Mouse (Mus musculus) cerebral cortex, adult 2 months (tissue): ENCODE measurements around the gene Klhl31.

ENCODE experiments used
- WGBS: fragments of 180-500 bp; shearing (Covaris S2); methylation state at CpG from one replicate; pipeline ENCODE4 v1.1.7; 2018; 5-methylcytosine and 5-hydroxymethylcytosine counted together

Klhl31 gene

DNA sequence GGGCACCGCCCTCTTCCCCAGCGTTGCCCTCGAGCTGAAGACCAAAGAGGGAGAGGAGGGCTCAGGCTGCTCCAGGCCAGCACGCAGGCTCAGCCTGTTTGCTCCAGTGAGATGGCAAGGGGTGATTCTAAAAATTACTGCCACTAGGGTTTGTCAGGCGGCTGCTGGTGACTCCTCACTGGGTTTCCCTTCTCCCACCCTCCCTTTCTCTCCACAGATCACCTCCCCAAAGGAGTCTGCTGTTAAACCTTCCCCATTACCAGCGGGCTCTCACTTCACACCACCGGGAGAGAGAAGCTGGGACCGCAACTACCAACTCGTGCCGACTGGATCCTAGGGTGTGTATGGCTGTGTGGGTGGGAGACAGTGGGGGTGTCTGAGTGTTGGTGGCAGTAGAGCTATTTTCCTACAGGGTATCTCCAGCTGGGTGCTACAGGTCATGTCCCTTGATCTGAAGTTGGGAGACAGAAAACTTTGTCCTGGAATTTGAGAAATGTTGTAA is at the start of gene Klhl31:
TSS of gene Klhl31 (plus strand) at position 51 of the 502 bp plus-strand sequence.
- WGBS: 45% methylated on average over 10 of the region's 10 CpGs

DNA sequence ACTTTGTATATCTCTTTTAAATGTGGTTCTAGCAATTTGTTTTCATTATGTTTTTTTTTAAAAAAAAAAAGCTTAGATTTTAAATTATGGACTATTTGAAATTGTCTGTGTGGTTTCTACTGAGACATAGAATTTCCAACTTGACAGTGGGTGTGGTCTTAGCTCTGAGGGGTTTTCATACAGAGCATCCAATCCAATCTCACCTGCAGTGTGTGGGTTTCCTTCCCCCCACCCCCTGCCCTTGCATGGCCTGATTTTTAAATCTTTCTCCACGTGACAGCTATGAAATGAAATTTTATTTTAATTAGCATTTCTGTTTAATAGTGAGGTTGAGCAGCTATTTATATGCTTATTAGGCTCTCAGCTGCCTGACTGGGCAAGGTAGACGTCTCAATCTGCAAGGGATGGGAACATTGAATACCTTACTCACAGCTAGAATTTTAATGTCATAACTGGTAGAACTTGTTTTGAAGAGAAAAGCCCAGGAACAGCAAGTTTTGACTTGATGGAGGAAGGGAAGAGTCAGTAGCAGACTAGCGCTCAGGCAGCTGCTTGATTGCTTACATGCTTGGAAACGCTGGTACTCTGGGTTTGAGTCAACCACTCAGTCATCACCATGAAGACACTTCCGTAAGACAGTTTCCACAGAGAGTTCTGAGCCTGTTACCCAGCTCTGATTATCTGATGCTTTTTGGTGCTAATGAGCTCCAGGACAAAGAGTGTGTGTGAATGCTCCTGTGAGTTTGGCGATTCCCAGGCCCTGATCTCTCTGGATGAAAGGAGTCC is 49.3 kb upstream of the Klhl31 start:
- 57% methylated on average over 6 of the region's 6 CpGs for WGBS

DNA sequence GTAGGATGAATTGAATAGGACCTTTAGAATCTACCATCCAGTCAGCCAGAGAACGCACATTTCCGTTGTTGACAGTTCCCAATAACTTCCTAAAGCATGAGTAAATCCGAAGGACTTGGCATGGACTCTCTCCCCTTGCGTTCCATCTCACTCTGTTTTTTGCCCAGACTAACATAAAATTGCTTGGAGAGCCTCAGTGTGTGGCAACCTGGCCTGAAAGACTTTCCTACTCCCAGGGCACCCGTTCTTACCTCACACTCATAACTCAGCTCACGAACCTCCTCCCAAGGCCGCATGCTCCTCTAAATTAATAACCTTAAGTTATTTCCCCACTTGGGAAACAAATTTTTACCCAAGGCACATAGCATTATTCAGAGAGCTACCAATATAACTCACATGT is 48.7 kb upstream of the Klhl31 start:
- WGBS: 74% methylated on average over 7 of the region's 7 CpGs

DNA sequence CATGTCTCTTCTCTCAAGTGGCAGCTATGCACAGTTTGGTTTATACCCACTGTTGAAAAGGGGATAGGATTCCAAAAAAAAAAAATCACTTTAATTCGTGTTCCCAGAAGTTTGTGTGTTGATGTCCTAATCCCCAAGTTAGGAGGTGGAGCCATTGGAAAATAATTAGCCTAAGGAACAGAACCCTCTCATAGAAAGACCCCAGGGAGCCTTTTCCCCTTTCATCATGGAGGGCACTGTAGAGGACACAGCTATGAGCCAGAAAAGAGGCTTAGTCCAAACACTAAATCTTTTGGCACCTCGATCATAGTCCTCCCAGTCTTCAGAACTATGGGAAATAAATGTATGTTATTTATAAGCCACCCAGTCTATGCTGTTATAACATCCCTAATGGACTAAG is 46.8 kb upstream of the Klhl31 start:
- 57% methylated on average over 2 of the region's 2 CpGs for WGBS

DNA sequence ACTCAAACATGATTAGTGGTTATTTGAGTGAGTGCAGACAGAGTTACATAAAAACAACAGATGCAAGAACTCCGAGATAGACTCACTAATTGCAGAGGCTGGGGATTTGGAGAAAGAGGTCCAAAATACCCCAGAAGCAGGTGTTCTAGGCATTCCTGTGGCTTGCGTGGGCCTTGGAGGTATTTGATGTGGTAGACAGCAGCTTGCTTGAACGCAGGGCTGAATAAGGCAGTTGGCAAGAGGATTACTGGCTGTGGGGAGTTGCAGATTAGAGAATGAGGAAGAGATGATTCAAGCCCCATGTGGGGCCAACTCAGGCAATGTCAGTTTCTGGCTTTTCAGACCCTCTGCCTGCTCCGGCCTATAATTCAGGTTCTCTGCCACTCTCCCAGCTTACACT is 43.9 kb upstream of the Klhl31 start:
- WGBS: 65% methylated on average over 4 of the region's 4 CpGs

DNA sequence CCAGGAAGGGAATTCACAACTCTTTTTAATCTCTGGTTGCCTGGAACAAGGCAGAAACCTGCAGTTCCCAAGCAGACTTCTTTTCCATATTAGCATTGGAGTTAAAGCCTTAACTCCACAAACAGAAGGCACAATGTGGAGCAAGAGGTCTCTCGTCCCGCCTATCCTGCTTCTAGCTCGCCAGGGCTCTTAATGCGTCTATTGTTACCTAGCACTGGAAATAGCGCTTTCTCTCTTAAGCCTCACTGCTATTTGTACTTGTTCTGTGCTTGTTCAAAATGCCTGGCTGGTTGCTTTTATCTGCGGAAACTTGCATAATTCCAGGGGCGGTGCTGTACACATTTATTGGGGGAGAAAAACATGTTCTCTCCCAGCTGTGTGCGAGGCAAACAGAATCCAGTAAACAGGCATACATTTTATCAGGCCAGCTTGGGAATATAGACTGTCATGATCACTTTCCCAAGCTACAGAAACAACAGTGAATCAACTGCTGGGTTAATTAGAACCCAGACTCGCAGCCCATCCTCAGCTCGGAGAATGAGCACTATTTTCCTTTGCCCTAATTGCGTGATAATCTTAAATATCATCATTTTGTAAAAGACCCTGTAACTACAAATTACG is 41.2 kb upstream of the Klhl31 start:
- WGBS: 17% methylated on average over 12 of the region's 12 CpGs

DNA sequence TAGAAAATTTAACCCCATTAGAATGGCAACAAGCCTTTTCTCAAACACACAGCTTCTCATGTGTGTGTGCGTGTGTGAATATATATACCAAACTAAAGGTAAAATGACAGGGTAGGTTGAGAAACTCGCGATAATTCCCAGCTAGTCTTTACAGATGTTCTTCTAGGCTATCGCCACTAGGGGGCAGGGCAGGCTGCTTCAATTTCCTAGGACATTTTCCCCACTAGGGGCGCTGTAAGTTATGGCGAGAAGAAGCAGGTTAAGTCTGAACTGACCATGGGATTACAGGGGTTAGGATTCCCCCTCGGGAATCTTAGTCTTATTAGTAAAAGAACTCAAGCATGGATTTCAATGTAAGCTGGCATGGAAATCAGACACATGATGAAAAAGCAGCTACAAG is 39.9 kb upstream of the Klhl31 start:
- WGBS: 23% methylated on average over 7 of the region's 7 CpGs

DNA sequence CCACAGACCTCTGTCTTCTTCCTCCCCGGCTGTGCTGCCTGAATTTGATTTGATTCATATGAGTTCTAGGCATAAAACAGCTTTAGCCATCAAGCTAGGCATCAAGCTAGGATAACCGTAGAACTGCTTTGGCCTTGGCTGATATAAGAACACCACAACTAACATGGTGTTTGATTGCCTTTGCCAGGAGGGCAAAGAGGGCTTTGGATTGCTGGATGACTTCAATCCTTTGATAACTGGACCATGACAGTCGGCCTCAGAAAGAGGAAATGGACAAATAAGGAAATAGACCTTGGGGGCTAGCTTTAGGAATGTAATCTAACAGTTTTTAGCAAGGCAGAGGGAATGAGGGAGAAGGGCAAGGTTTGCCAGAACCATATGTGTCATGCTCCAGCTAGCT is 37.7 kb upstream of the Klhl31 start:
- WGBS: 88% methylated on average over 3 of the region's 3 CpGs

DNA sequence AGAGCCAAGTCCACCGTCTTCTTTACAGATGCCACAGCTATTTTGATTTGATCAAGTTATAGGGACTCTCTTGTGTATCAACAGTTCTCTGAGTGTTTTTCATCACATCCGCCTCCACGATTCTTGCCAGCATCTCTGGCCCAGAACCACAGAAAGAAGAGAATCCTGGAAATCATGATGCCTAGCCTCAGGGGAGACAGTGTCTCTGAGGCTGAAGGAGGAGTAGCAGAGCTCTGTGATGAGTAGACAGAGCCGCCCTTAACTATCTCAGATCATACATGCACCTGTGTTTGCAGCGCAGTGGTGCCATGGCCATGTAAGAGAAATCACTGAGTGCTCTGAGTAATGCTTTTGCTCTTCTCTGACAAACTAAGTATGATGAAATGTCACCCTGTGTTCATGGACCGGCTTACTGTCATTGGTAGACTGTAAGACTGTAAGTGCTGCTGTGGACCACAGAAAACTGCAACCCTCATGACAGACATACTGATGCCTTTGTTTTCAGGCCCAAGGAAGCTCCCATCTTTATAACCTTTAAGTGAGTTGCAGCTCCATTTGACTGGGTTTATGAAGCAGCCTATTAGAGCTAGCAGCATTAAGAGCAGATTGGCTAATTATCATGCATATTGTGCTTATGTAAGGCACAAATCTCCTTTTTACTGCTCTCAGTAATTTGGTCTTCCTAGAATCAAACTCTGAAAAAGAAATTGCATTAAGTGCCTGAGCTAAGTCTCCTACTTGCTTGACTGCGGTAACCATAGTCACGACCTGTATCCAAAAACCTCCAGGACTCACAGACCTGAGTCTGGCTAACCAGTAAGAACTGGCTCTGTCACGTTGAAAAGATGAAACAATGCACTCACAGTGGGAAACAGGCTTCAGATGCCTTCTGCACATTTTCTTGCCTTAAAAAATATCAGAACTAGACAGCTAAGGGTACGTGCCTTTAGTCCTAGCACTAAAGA is 33.7 kb upstream of the Klhl31 start:
- WGBS: 73% methylated on average over 10 of the region's 10 CpGs

DNA sequence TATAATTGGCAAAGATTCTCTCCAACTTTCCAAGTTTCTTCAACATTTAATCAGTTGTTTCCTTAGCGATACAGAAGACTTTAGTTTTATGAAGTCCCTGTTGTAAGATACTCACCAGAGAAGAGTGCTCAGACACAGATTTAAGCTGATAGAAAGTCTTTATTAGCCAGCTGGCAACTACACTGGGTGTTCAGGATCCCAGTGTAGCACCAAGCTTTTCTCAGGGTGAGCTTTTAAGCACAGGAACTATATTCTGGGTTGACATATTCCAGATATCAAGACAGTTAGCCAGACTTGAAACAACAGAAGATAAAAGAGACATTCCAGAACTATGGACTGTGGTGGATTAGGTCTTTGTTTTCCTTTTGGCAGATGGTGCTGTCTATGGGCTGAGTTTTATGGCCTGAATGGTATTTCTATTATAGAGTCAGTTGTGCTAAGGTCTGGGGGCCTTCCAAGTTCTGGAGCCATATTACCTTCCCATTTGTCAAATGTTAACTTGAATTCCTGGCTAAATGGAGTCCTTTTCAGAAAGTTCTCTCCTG is 32.3 kb upstream of the Klhl31 start:
- WGBS: 87% methylated on average over 1 of the region's 1 CpGs

DNA sequence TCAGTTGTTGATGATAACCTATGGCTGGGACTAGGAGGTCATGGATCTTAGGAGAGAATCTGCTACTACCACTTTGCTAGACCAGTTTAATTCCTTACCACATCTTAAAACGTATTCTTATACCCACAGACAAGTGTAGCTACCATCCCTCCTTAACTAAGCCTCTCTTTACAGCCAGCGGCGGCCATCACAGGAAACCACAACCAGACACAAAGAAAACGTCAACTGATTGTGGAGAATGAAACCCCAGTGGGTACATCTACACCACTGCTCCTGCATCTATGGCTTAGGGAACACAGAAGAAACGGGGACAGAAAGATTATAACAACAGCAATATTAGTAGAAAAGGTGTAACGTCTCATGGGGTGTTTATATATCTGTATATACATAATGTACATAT is 29.0 kb upstream of the Klhl31 start:
- WGBS: 85% methylated on average over 6 of the region's 6 CpGs

DNA sequence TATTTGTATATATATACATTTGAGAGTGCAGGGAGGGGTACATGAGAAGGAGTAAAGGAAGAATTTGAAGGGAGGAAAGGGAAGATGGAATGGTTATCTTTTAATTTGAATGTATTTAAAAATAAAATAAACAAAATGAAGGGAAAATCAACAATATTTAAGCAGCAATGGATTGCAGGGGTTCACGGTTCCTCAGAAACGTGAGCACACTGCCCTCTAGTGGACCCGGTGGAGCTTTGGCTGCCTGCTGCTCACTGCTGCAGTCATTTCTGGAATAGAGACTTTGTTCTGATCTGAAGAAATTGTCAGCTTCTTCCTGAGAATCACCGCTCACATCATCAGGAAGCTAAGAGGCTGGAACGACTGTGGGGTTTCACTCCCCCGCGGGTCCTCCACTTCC is 28.5 kb upstream of the Klhl31 start:
- 19% methylated on average over 7 of the region's 7 CpGs for WGBS

DNA sequence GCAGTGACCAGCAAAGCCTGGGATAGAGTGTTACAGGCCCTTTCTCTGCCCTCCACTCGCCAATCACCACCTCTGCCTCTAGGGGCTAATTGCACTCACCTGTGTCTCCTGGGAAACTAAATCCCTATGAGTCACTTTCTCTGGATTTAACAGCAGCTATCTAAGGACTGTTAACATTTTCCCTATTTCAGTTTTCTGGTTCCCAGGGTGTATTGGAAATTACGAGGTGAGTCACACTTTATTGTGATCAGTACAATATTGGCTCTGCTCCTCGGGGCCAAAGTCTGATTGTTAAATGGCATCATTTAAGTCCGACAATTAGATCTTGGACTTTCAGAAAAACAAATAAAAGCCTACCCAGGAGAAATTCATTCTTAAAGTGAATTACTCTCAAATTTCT is 24.0 kb upstream of the Klhl31 start:
- WGBS: 80% methylated on average over 4 of the region's 4 CpGs

DNA sequence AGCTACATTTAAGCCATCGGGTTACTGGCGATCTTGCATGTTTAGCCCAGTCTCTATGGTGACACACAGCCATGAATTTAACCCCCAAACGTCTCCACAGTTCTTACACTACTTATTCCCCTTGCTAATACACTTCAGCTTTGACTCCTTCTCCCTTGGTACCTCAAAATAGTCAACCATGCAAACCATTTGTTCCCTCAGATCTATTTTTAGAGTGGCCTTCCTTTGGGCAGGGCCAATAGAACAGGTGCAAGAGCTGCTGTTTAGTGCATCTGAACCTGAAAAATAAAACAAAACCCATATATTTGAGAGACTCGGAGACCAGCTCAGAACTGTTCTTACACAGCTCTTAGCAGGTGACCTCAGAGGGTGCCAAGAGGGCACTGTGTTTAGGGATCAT is 20.4 kb upstream of the Klhl31 start:
- 58% methylated on average over 4 of the region's 4 CpGs for WGBS

DNA sequence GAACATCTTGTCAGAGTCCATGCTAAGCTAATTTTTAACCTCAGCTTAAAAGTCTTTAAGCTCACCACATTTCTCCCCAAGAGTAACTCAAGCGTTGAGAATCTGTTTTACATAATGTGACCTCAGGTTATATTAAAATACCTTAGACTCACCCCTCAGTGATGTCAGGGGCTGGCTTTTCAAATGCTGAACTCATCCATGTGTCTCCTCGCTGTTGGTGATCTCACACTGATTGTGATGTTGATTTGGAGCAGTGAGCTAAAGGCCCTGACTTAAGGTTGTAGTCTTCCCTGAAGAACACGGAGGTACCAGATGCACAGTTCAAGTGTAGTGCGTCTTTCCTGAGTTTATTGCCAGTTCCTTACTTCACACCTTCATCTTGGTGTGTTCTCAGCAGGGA is 19.5 kb upstream of the Klhl31 start:
- 87% methylated on average over 4 of the region's 4 CpGs for WGBS

DNA sequence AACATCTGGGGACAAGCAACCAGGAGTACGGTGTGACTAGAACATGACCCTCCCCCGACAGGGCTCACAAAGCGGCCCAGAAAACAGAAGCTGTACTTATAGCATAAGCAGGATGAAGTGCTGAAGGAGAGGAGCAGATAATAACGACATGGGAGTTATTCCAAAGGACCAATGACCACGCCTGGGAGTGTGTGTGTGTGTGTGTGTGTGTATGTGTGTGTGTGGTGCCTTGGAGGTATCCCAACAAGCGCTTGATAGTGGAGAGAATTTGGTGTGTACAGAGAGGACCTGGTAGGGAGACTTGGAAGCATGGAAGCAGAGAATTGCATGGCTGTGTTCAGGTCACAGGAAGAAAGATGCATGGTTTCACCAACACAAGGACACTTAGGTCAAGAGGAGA is 18.5 kb upstream of the Klhl31 start:
- 88% methylated on average over 6 of the region's 6 CpGs for WGBS

DNA sequence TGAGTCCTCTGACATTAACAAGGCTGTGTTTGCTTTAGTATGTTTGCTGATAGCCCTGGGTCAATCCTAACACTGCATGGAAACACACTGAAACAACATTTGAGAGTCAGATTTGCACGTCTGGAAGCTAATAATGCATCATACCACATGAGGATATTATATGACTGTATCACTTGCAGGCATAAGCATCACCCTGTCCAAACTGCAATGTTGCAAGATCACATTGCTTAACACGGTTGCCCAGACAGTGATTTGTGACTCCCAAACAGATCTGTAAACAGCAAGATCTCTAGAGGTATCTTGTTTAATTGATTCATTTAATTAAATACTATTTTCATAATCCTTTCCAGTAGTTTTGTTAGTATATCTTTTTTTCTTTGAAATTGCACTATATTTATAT is 17.9 kb upstream of the Klhl31 start:
- 89% methylated on average over 2 of the region's 2 CpGs for WGBS

DNA sequence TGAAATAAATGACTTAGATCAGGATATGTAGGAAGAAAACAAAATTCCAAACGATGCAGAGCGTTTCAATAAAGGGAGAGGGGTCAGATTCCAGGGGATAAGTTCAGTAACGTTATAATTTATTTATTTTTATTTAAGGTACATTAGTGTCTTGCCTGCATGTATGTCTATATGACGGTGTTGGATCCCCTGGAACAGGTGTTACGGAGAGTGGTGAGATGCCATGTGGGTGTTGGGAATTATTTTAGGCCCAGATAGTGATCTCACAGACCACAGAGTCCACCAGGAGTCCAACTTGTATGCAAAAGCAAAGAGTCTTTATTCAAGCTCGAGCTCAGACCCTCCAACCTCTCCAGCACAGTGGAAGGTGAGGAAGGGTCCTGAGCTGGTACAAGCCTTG is 16.2 kb upstream of the Klhl31 start:
- 87% methylated on average over 6 of the region's 6 CpGs for WGBS

DNA sequence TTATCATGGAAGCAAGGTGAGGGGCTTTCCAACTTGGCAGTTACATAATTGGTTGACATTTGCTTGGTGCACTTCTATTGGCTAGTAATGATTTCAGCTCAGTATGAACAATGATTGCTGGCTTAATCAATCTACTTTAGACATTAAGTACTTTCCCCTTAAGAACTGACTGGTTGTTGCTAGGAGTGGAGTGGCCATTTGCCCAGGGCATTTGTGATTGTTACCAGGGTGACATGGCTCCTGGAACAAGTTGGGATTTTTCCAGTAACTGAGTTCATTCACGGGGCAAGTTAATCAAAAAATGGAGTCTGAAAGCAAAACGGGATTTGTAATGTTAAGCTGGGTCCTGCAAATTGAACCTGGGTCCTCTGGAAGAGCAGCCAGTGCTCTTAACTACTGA is 15.8 kb upstream of the Klhl31 start:
- WGBS: 53% methylated on average over 2 of the region's 2 CpGs

DNA sequence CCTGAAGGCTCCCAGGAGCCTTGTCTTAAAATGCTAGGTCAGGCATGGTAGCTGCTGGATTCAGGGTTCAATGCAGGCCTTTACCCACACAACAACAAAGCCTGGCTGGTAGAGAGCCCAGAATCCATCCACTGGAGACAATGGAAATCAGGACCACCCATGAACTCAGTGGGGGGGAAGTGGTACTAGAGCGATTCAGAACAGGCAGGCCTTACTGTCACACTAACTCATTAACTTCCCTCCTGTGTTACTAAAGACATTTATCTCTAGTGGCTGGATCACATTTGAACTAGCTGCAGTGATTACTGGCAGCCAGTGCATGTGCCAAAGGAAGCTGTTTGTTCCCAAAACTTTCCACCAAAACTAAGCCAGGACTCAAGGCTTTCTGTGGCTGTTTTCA is 13.4 kb upstream of the Klhl31 start:
- 77% methylated on average over 1 of the region's 1 CpGs for WGBS

DNA sequence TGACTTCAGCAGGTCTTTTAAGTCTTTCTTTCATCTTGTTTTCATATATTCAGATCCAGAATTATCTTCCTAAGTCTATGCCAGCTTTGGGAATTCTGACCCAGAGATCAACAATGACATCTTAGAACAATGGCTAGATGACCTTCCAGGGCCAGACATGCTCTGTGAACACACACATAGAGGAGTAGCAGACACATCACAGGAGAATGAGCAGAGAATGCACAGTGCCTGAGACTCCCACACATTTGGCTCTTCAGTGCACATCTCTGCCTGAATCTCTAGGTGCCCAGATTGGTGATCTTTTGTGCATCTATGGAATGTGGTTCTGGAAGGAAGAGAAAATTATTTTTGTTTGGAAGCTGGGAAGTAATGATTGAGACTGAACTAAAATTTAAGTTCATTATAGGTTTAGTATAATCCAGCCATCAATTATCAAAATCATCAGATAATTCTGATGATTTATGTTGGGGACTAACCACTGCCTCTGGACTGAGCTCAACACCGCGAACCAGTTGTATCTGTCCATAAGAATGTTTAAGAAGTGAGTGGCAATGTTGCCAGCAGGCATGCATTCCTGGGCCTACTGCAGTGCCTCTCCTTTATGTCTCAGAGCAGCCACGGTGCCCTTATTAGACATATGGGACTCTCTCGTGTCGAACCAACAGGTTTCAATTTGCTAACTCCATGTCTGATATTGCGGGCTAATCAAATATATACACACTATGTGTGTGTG is 12.8 kb upstream of the Klhl31 start:
- WGBS: 96% methylated on average over 6 of the region's 6 CpGs
